Mouse (Mus musculus) erythroblast, embryonic 14.5 days (primary cell): ENCODE measurements around the gene Olfr12.

ENCODE experiments used
- GATA1 ChIP-seq: IDR thresholded peaks from 2 replicates; pipeline ENCODE4 v1.6.1; 2012; ENCODE audit warnings: low read length, inconsistent platforms, mixed read lengths
- TAL1 ChIP-seq: IDR thresholded peaks from 3 replicates; pipeline ENCODE4 v1.6.1; 2012; ENCODE audit warnings: low read length, inconsistent platforms, mixed read lengths

- no peak for TF ChIP-seq GATA1
- no peak for TF ChIP-seq TAL1
These were observed 41.8 kb downstream of the Olfr12 start for GRCm38 (mm10) chr1:92659392-92659791.
